Mouse (Mus musculus) liver, postnatal 0 days (tissue): ENCODE measurements around the gene Slc34a3.

ENCODE experiments used
- CTCF ChIP-seq: sonication (generic); IDR thresholded peaks from 2 replicates; pipeline ENCODE4 v1.5.1; 2016; ENCODE audit warnings: antibody characterized with exemption, low read depth
- EP300 ChIP-seq: IDR thresholded peaks from 2 replicates; pipeline ENCODE4 v1.6.1; 2016; ENCODE audit warnings: antibody characterized with exemption, low read depth, mild to moderate bottlenecking

- no peak for TF ChIP-seq CTCF
- TF ChIP-seq EP300 = no peak
Observed at GRCm38 (mm10) chr2:25237522-25237921, 3.4 kb upstream of the Slc34a3 start.
